Mouse (Mus musculus): ENCODE measurements around the gene Kcns1. TPM values are rescaled to one million over a fixed set of nuclear protein-coding genes. Genes with fewer than 3 reads are reported as not detected.
A peak's percentile ranks its signal among the peaks of the same experiment; 100 is the strongest.

Gene Kcns1
- polyA plus RNA-seq, 1 experiment from 2014 or later, result 0.55 TPM

- H3K9ac ChIP-seq (replicated peaks), result peak overlapping the region; percentile 24; the same call in 1 of the 2 replicates
- no peaks in the 10 kb centered on the region for H3K36me3 ChIP-seq
- H3K4me2 ChIP-seq (replicated peaks), result peak overlapping the region; percentile 54
- H3K4me3 ChIP-seq, result peak overlapping the region; percentile 43
- ATAC-seq (replicated peaks), result peak; percentile 60
- H3K9me3 ChIP-seq, result no peaks in the 10 kb centered on the region
- 14% methylated on average over 90 of the region's 90 CpGs for WGBS
- no peak overlapping the region for H3K27ac ChIP-seq (replicated peaks)
- peaks cover 66% of the 10 kb centered on the region for H3K27me3 ChIP-seq
- H3K4me1 ChIP-seq, result peaks cover 23% of the 10 kb centered on the region
Measured at GRCm38 (mm10) chr2:164167752-164168570, 3.0 kb downstream of the Kcns1 start.

GRCm38 (mm10) chr2:164164941-164165340 is 6.0 kb downstream of the Kcns1 start:
- 91% methylated on average over 5 of the region's 5 CpGs for WGBS
- Histone ChIP-seq H3K4me3 (no peak overlapping the region), H3K4me1 (peaks cover 12% of the 10 kb centered on the region), H3K27me3 (peaks cover 42% of the 10 kb centered on the region), H3K9ac (replicated peaks) (no peak overlapping the region), H3K9me3 (no peaks in the 10 kb centered on the region), H3K4me2 (replicated peaks) (no peak overlapping the region), H3K27ac (replicated peaks) (no peak overlapping the region), H3K36me3 (no peaks in the 10 kb centered on the region)
- no peak for ATAC-seq (replicated peaks)

GRCm38 (mm10) chr2:164161515-164162055 is 9.3 kb downstream of the Kcns1 start:
- H3K36me3 ChIP-seq, result no peaks in the 10 kb centered on the region
- no peak overlapping the region for H3K4me3 ChIP-seq
- no peak for ATAC-seq (replicated peaks)
- H3K27me3 ChIP-seq, result peaks cover 8% of the 10 kb centered on the region
- H3K9me3 ChIP-seq, result no peaks in the 10 kb centered on the region
- H3K4me2 ChIP-seq (replicated peaks), result no peak overlapping the region
- H3K27ac ChIP-seq (replicated peaks), result no peak overlapping the region
- H3K4me1 ChIP-seq, result no peaks in the 10 kb centered on the region
- no peak overlapping the region for H3K9ac ChIP-seq (replicated peaks)
- WGBS, result 85% methylated on average over 11 of the region's 11 CpGs

GRCm38 (mm10) chr2:164158838-164159237 is 12.1 kb downstream of the Kcns1 start:
- Histone ChIP-seq H3K9me3 (no peaks in the 10 kb centered on the region), H3K4me1 (no peaks in the 10 kb centered on the region), H3K4me3 (no peak overlapping the region), H3K36me3 (0 out of 2 replicates have a peak, but pooled peaks cover 3% of the 10 kb centered on the region), H3K4me2 (replicated peaks) (no peak overlapping the region), H3K27ac (replicated peaks) (no peak overlapping the region), H3K9ac (replicated peaks) (no peak overlapping the region), H3K27me3 (no peaks in the 10 kb centered on the region)
- ATAC-seq (replicated peaks), result no peak
- WGBS, result 98% methylated on average over 2 of the region's 2 CpGs

GRCm38 (mm10) chr2:164156158-164156557 is 14.8 kb downstream of the Kcns1 start:
- H3K9me3 ChIP-seq, result no peaks in the 10 kb centered on the region
- H3K4me3 ChIP-seq, result no peak overlapping the region
- H3K36me3 ChIP-seq, result peaks cover 24% of the 10 kb centered on the region
- no peak overlapping the region for H3K4me2 ChIP-seq (replicated peaks)
- H3K4me1 ChIP-seq, result no peaks in the 10 kb centered on the region
- H3K27me3 ChIP-seq, result no peaks in the 10 kb centered on the region
- H3K27ac ChIP-seq (replicated peaks), result no peak overlapping the region
- no peak for ATAC-seq (replicated peaks)
- H3K9ac ChIP-seq (replicated peaks), result no peak overlapping the region
- 84% methylated on average over 7 of the region's 7 CpGs for WGBS

- H3K4me2 ChIP-seq (replicated peaks), result no peak overlapping the region
- H3K4me1 ChIP-seq, result no peaks in the 10 kb centered on the region
- 93% methylated on average over 10 of the region's 10 CpGs for WGBS
- no peak for ATAC-seq (replicated peaks)
- H3K4me3 ChIP-seq, result no peak overlapping the region
- no peak overlapping the region for H3K9ac ChIP-seq (replicated peaks)
- H3K9me3 ChIP-seq, result no peaks in the 10 kb centered on the region
- no peaks in the 10 kb centered on the region for H3K27me3 ChIP-seq
- no peak overlapping the region for H3K27ac ChIP-seq (replicated peaks)
- peaks cover 24% of the 10 kb centered on the region for H3K36me3 ChIP-seq
Measured at GRCm38 (mm10) chr2:164154007-164154406, 16.9 kb downstream of the Kcns1 start.

- no peak overlapping the region for H3K4me3 ChIP-seq
- peaks cover 24% of the 10 kb centered on the region for H3K36me3 ChIP-seq
- 95% methylated on average over 11 of the region's 11 CpGs for WGBS
- H3K27me3 ChIP-seq, result no peaks in the 10 kb centered on the region
- no peaks in the 10 kb centered on the region for H3K4me1 ChIP-seq
- ATAC-seq (replicated peaks), result no peak
- no peaks in the 10 kb centered on the region for H3K9me3 ChIP-seq
- H3K4me2 ChIP-seq (replicated peaks), result no peak overlapping the region
- no peak overlapping the region for H3K9ac ChIP-seq (replicated peaks)
- no peak overlapping the region for H3K27ac ChIP-seq (replicated peaks)
Measured at GRCm38 (mm10) chr2:164152341-164152740, 18.6 kb downstream of the Kcns1 start.

- H3K4me2 ChIP-seq (replicated peaks), result no peak overlapping the region
- H3K9me3 ChIP-seq, result no peaks in the 10 kb centered on the region
- H3K27me3 ChIP-seq, result no peaks in the 10 kb centered on the region
- ATAC-seq (replicated peaks), result no peak
- no peaks in the 10 kb centered on the region for H3K4me1 ChIP-seq
- 54% methylated on average over 14 of the region's 14 CpGs for WGBS
- no peak overlapping the region for H3K27ac ChIP-seq (replicated peaks)
- H3K4me3 ChIP-seq, result no peak overlapping the region
- H3K9ac ChIP-seq (replicated peaks), result no peak overlapping the region
- H3K36me3 ChIP-seq, result peaks cover 24% of the 10 kb centered on the region
Measured at GRCm38 (mm10) chr2:164150086-164150760, 20.7 kb downstream of the Kcns1 start.

GRCm38 (mm10) chr2:164146556-164146955 is 24.4 kb downstream of the Kcns1 start:
- Histone ChIP-seq H3K4me1 (no peaks in the 10 kb centered on the region), H3K9me3 (no peaks in the 10 kb centered on the region), H3K4me3 (no peak overlapping the region), H3K27me3 (no peaks in the 10 kb centered on the region), H3K4me2 (replicated peaks) (no peak overlapping the region), H3K9ac (replicated peaks) (no peak overlapping the region), H3K36me3 (peaks cover 4% of the 10 kb centered on the region; the same call in 1 of the 2 replicates), H3K27ac (replicated peaks) (no peak overlapping the region)
- ATAC-seq (replicated peaks), result no peak
- 93% methylated on average over 12 of the region's 12 CpGs for WGBS

- Histone ChIP-seq H3K4me2 (replicated peaks) (no peak overlapping the region), H3K4me3 (no peak overlapping the region), H3K36me3 (no peaks in the 10 kb centered on the region), H3K9me3 (no peaks in the 10 kb centered on the region), H3K27ac (replicated peaks) (no peak overlapping the region), H3K4me1 (no peaks in the 10 kb centered on the region), H3K27me3 (no peaks in the 10 kb centered on the region), H3K9ac (replicated peaks) (no peak overlapping the region)
- WGBS, result 91% methylated on average over 10 of the region's 10 CpGs
- no peak for ATAC-seq (replicated peaks)
Measured at GRCm38 (mm10) chr2:164144541-164144940, 26.4 kb downstream of the Kcns1 start.

GRCm38 (mm10) chr2:164144025-164144424 is 26.9 kb downstream of the Kcns1 start:
- Histone ChIP-seq H3K4me2 (replicated peaks) (no peak overlapping the region), H3K4me3 (no peak overlapping the region), H3K27me3 (no peaks in the 10 kb centered on the region), H3K27ac (replicated peaks) (no peak overlapping the region), H3K9me3 (no peaks in the 10 kb centered on the region), H3K4me1 (no peaks in the 10 kb centered on the region), H3K36me3 (no peaks in the 10 kb centered on the region), H3K9ac (replicated peaks) (no peak overlapping the region)
- no peak for ATAC-seq (replicated peaks)
- WGBS, result 63% methylated on average over 6 of the region's 6 CpGs

- Histone ChIP-seq H3K4me2 (replicated peaks) (no peak overlapping the region), H3K27me3 (no peaks in the 10 kb centered on the region), H3K27ac (replicated peaks) (no peak overlapping the region), H3K4me1 (no peaks in the 10 kb centered on the region), H3K9me3 (no peaks in the 10 kb centered on the region), H3K4me3 (no peak overlapping the region), H3K9ac (replicated peaks) (no peak overlapping the region), H3K36me3 (no peaks in the 10 kb centered on the region)
- no peak for ATAC-seq (replicated peaks)
- WGBS, result 49% methylated on average over 10 of the region's 10 CpGs
Measured at GRCm38 (mm10) chr2:164142021-164142420, 28.9 kb downstream of the Kcns1 start.

Measured in forebrain, embryonic 15.5 days (tissue).